Mouse (Mus musculus) macrophage (primary cell): ENCODE data around the gene Nsun3. TPM values are rescaled to one million over a fixed set of nuclear protein-coding genes. Genes with fewer than 3 reads are reported as not detected.

Experiments used
- H3K27ac ChIP-seq: fragments of 350-480 bp; formaldehyde crosslinking; 2 replicates; pipeline ENCODE4 v1.9.0; 2021
- H3K36me3 ChIP-seq: fragments of 350-480 bp; formaldehyde crosslinking; 2 replicates; pipeline ENCODE4 v1.9.0; 2021; ENCODE audit errors: inconsistent target
- H3K4me3 ChIP-seq: fragments of 350-480 bp; formaldehyde crosslinking; 2 replicates; pipeline ENCODE4 v1.9.0; 2021; ENCODE audit errors: inconsistent target
- H3K79me2 ChIP-seq: fragments of 350-480 bp; formaldehyde crosslinking; 2 replicates; pipeline ENCODE4 v1.9.0; 2021; ENCODE audit errors: inconsistent target
- WGBS: methylation state at CpG from one replicate; pipeline ENCODE4 v1.1.7; 2026; ENCODE audit warnings: inconsistent platforms; ENCODE audit not compliant: missing documents; 5-methylcytosine and 5-hydroxymethylcytosine counted together
- polyA plus RNA-seq: library from polyadenylated mRNA; stranded (reverse); fragments of 250-400 nt; gene quantifications from 3 replicates; pipeline ENCODE4 v1.2.4, GENCODE M21; 2018; ENCODE audit warnings: inconsistent platforms

Gene Nsun3
- polyA plus RNA-seq, 1 experiment from 2014 or later = 17.7 TPM

DNA sequence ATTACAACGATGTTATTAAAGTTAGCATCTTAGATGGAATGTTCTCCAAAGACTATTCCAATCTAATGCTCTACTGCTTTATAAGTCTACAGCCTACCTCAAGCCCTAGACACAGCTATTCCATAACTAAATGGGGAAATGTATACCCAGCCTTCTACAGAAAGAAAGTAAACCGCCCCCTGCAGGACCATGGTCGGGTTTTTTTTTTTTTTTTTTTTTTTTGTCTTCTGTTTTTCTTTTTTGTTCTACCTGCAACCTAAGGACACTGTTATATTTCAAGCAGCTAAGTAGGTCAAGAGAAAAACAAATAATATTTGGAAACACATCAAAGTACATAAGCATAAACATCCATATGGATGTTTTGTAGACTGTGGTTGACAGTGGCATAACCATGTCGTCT lies 101.1 kb downstream of the Nsun3 start:
- no peaks in the 10 kb centered on the region for H3K36me3 ChIP-seq
- 79% methylated on average over 4 of the region's 4 CpGs for WGBS
- no peak overlapping the region for H3K27ac ChIP-seq
- H3K79me2 ChIP-seq = no peaks in the 10 kb centered on the region
- H3K4me3 ChIP-seq = no peak overlapping the region

Other genes starting within 250 kb of the Nsun3 start
- gene Stx19, start 27.9 kb upstream of the Nsun3 start, polyA plus RNA-seq = not detected in 3 replicates
- gene Arl13b, start 60.2 kb upstream of the Nsun3 start, polyA plus RNA-seq = 4.9 to 6.6 TPM (median 6.0 TPM) in 3 replicates
- 11.2 to 16.9 TPM (median 16.0 TPM) in 3 replicates for gene Pros1, start 67.5 kb upstream of the Nsun3 start, polyA plus RNA-seq